In genomic region chr14:56398001-56398400, GRCm38 (mm10) we compare ENCODE assay signal across 8 mouse cellular contexts. TPM values are rescaled to one million over a fixed set of nuclear protein-coding genes. Genes with fewer than 3 reads are reported as not detected.
DNase-seq lines count a peak whose midpoint lies in the region; ATAC-seq lines count a peak whose summit lies in the region.

No protein-coding gene starts in this region.

- peak; percentile 58 for DNase-seq in CD4-positive, CD25-positive, alpha-beta regulatory T cell, adult 2 months (ENCODE audit: low read depth, low spot score)
- DNase-seq in layer of hippocampus, adult 9-10 months (ENCODE audit: low spot score): peak; percentile 13
- DNase-seq in layer of hippocampus, adult 8-10 months (ENCODE audit: low spot score in 2 of 2): no peak
- DNase-seq in R1 (ENCODE audit: low read depth, low spot score): peak; percentile 33
- DNase-seq in heart, postnatal 4 days: peak; percentile 53
- DNase-seq in right cerebral cortex, postnatal 10 days (ENCODE audit: low spot score in 2 of 2): peak; percentile 32 to 41
- DNase-seq in spleen, postnatal 10 days (ENCODE audit: low spot score in 2 of 2): no peak

- no peak for ATAC-seq in CD4-positive, CD25-positive, alpha-beta regulatory T cell, adult 4 months

RNA-seq across cellular contexts. Expression of gene Rnf17, which starts 4.4 kb away (rescaled TPM):
- polyA plus RNA-seq in CD4-positive, CD25-positive, alpha-beta regulatory T cell, adult 4 months (2017; shearing (Covaris generic)): under 1 TPM; 0.44 to 0.86 TPM
- total RNA-seq in layer of hippocampus, adult 8-10 months (2022): 1 to 10 TPM in 1 of 4 experiments, under 1 TPM in 3; 0.68 to 2.0 (median 0.84) TPM
- 1 to 10 TPM; 1.6 TPM for total RNA-seq in heart, postnatal 4 days (2021)

RNA-seq across cellular contexts. Expression of gene Atp12a, which starts 33.1 kb away (rescaled TPM):
- polyA plus RNA-seq in CD4-positive, CD25-positive, alpha-beta regulatory T cell, adult 4 months (2017; shearing (Covaris generic)): not detected
- not detected for total RNA-seq in layer of hippocampus, adult 8-10 months (2022)
- not detected for total RNA-seq in heart, postnatal 4 days (2021)

Comparison
In these comparisons a context has a peak if more than half of its experiments do, and no peak if none do; other contexts are left out.
1. DNase-seq: peak in CD4-positive, CD25-positive, alpha-beta regulatory T cell, adult 2 months (single experiment), layer of hippocampus, adult 9-10 months (single experiment), R1 (single experiment), heart, postnatal 4 days (single experiment) and right cerebral cortex, postnatal 10 days (2 of 2); none in layer of hippocampus, adult 8-10 months (0 of 2) and spleen, postnatal 10 days (0 of 2).